Mouse (Mus musculus) adrenal gland, postnatal 25 days (tissue): ENCODE data around the gene Olfr38. TPM values are rescaled to one million over a fixed set of nuclear protein-coding genes. Genes with fewer than 3 reads are reported as not detected.
A peak's percentile ranks its signal among the peaks of the same experiment; 100 is the strongest.

Experiments
- DNase-seq: peaks from one replicate; pipeline ENCODE4 v3.0.0; 2021; ENCODE audit warnings: mixed read lengths
- long read RNA-seq: library from polyadenylated mRNA; stranded (forward); transcript quantifications from one replicate; pipeline ENCODE4 v2.0.0, GENCODE M21; 2021
- total RNA-seq: library from RNA; stranded (reverse); gene quantifications from 2 replicates; pipeline ENCODE4 v1.2.3, GENCODE M21; 2021

Olfr38 gene
- not detected in 2 replicates for total RNA-seq
- long read RNA-seq, result 0 reads

DNA sequence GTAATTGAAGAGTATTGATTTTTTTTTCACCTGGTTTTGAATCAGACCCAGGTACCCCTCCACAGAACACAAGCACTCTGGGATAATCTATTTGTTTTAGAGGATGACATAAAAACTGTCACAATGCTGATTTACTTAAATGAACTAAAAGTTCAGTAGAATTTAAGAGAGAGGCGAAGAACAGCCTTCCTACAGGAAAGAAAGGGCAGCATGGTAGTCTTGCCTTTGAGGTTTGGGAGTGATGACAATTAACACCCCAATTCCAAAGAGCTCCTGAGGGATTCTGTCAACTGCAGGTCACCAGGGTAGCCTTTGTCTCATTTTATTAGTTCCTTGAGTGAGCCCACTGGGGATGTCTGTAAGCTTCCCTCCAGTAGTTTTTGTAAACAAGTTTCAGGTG is at the start of gene Olfr38:
Olfr38 (plus strand) TSS at position 301 of the 400 bp plus-strand sequence.
- DNase-seq, result no peak

DNA sequence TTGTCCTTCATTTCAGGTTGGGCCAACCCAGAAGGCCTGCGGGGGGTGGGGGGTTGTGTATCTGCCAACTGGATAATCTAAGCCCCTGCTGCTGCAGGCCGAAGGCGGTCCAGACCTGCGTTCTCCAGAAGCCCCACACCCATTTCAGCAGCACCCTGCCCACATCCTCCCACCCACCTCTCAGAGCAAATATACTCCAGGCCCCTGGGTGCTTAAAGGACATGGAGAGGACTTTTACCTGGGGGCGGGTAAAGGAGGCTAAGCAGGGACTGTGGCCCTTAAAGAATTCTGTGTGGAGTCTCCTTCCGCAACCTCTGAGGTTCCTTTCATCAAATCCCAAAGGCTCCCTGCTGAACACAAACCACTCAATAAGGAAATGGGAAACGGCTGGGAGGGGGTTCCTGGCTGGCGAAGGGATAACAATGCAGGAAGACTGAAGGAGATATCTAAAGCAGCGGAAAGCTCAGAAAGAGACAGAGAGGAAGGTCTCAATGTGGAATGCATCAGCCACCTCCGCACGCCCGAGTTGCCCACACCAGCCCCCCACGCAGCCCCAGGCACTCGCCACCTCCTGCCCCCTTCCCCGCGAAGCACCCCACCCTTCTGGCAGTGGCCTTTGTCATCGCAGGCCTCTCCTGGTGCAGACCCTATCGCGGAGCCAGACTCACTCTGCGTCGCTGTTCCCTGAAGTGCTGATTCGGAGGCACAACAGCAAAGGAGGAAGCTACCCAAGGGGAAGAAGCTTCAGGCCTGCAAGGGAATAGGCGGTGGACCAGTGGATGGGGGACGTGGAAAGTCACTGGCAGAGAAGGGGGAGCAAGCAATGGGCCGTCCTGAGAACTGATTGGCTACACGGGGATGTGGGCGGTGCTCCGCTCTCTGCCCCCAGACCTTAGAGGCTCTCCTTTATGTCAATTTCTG is 46.7 kb upstream of the Olfr38 start, which contains the start of gene Tcaf1:
Tcaf1 (minus strand) TSS at position 798 of the 921 bp plus-strand sequence.
- DNase-seq, result peak; percentile 82

DNA sequence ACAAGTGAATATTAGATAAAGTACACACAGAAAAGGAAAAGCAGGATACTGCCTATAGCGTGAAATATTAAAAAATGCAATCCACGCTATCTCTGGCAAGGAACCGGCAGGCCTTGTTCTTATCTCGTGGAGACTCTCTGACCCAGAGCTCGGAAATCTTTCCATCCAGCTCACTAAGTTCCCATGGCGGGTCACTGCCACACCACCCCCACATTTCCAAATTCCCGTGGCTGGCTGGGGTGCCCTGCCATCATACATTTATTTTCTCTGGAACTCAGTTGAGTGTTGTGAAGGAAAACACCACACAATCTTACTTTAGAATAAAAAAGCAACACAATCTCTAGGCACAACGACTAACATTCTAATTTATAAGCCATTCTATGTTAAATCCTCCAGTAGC is 41.5 kb upstream of the Olfr38 start:
- DNase-seq, result no peak

DNA sequence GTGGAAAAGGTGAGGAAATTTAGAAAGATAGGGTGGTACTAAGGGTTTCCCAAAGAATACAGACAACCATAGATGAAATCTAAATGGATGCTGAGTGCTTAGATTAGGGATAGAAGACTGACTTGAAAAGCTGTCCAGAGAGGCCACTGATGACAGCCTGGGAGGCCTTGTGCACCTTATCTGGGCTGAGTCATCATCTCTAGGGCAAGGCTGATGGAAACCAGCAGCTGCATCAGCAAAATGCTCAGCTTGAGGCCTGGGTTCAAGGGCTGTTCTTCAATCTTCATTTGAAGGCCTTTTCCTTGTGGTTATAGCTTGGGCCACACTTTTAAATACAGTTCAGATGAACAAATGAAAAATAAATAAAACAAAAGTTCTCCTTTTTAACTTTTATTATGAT is 38.2 kb upstream of the Olfr38 start:
- DNase-seq, result peak; percentile 22

DNA sequence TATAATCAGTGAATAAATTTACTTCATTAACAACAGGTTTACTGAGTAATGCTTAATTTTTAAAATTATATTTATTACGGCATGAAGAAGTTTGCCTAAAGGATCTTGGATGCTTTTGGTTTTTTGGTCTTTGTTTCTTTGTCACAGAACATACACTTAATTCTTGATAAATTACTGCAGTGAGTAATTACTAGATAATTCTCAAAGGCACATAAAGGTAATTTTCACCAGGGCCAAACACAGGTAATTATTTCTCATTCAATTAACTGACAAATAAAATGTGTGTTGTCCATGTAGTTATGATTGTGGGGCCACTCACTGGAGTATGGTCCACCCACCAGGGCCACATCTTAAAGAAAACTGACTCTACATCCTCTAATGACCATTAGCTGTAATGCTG is 17.1 kb upstream of the Olfr38 start, which contains the start of gene Olfr453:
Olfr453 (plus strand) TSS at position 301 of the 400 bp plus-strand sequence.
- DNase-seq, result no peak

DNA sequence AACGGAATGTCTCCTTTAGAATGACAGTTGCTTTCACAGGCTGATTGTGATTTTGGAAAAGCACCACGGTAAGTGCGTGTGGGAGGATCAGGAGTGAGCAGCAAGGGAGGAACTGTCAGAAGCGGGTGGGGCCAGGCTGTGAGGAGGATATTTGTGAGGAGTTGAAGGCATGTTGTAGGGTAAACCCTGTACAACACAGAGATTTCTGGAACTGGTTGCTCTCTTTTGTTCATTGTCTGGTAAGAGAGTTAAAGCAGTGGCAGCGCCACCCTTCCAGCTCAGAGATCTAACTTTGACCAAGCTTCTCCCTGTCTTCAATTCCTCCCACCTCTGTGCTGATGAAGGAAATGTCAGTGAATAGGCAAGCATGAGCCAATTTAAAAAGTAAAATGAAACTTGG is 13.9 kb upstream of the Olfr38 start:
- no peak for DNase-seq

DNA sequence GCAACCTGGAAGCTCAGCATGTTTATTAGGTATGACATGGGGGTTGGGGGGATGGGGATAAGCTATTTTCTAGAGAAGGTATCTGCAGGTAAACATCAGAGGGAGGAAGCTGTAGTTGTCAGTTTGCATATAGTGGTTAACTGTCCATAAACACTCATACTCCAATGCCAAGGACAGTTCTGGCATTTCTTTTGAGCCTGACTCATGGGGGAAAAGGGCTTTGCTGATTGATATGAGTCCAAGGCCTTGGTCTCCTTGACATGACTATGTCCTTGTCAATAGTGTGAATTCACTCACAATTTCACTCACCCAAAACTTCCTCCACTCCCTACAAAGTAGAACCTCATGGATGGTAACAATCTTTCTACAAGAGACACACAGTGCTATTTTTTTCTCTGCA is 8.4 kb upstream of the Olfr38 start:
- DNase-seq, result no peak

DNA sequence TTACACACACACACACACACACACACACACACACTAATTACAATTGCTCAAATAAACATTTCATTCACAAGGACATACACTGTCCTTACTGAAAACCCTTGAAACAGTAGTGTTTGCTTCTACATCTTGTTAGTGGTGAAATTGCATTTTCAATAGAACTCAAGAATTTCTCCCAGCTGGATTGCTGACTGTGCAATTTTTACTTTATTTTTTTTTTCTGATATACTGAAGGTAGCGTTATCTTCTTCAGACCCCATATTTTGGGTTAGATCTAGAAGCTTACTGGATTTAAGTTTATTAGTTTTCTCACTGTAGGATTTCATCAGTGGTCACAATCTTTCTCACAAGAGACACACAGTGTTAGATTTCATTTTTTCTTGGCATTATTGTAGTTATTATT is 20.9 kb downstream of the Olfr38 start:
- no peak for DNase-seq

DNA sequence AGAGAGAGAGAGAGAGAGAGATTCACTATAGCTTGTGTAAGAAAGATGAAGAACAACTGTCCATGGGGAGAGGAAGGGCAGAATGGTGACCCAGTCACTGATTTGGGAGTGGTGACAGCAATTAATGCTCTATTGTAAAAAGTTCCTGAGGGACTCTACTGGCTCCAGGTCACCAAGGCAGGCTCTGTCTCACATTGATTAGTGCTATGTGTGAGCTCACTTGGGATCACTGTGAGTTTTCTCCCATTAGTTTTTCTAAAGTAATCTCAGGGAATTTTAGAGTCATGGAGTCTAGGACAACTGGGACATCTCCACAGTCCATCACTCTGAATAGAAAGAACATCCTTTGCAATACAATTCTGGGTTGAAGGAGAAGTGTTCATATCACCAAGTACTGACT is 28.6 kb downstream of the Olfr38 start, which contains the start of gene Olfr452:
Olfr452 (plus strand) TSS at position 301 of the 400 bp plus-strand sequence.
- DNase-seq, result no peak

DNA sequence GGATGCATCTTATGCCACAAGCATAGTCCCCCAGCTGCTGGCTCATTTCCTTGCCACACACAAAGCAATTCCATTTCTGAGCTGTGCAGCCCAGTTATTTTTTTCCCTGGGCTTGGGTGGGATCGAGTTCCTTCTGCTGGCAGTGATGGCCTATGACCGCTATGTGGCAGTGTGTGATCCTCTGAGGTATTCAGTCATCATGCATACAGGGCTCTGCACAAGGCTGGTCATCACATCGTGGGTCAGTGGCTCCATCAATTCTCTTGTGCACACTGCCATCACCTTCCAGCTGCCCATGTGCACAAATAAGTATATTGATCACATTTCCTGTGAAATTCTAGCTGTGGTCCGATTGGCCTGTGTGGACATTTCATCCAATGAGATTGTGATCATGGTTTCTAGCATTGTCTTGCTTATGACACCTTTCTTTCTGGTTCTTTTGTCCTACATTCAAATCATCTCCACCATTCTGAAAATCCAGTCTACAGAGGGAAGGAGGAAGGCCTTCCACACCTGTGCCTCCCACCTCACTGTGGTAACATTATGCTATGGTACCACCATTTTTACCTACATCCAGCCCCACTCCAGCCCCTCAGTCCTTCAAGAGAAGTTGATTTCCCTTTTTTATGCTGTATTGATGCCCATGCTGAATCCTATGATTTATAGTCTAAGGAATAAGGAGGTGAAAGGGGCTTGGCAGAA is 34.2 kb downstream of the Olfr38 start:
- no peak for DNase-seq

DNA sequence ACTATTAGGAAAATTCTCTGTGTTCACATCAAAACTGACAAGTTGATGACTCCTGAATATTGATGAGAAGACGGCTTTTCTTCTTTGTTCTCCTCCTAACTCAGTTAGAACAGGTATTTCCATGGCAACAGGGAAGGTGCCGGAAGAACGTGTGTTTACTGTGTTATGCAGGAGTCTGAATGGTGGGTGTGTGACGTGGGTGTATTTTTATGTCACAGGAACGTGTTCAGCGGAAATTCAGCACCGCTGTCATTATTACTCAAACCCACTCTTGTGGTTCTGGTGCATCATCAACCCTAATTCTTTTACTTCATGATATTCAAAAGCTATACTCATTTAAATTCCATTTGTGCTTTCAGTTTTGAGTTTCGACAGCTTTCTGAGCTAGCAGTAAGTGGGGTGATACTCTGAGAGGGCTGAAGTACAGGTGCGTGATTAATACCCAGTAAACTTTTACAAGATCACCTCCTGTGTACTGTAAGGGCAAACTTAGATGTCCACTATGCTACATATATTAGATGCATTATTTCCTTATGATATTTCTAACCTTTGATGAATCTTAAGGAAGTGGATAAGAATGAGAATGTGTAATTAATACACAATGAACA is 34.8 kb downstream of the Olfr38 start:
- no peak for DNase-seq

DNA sequence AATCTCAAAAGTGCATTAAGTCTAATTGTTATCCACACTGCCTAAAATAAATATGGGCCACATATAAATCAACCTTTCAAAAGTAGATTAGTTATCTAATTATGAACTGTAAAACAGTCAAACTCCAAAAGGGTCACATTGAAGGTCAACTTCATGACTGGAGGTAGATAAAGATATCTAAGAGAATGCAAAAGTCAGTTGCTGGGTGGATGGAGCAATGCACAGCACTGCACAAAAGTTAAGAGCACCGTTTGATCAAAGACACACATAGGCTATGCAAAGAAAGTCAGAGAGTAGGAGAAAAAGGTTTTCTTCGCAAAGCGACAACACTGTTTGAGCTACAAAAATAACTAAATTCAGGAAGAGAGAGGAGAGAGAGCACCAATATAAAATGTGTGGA is 38.8 kb downstream of the Olfr38 start:
- DNase-seq, result no peak

DNA sequence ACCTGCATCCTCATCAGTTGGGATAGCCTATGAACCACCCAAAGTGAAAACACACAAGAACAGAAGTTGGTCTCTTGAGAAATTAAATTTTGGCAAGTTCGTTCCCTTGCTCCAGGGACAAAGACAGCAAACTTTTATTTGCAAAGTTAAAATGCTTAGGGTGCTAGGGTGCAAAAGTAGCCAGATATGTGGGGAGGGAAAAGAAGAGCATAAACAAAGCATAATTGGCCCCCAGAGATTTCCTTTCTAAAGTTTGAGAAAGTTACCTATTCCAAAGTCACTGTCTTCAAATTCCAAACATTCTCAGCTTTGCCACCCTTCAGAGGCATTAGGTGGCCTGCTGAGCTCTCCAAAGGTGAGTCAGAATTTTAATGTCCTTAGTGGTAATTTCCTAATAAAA is 55.4 kb downstream of the Olfr38 start, which contains the start of gene Olfr450:
Olfr450 (plus strand) TSS at position 301 of the 400 bp plus-strand sequence.
- DNase-seq, result no peak

Other genes with a start within 250 kb of the Olfr38 start
- gene Olfr455, start 208.8 kb upstream of the Olfr38 start, total RNA-seq, result not detected in 2 replicates
- gene Tcaf3, start 158.7 kb upstream of the Olfr38 start, total RNA-seq, result not detected in 2 replicates
- gene Tcaf2, start 111.2 kb upstream of the Olfr38 start, total RNA-seq, result 10.5 and 12.2 TPM in 2 replicates
- gene Tcaf1, start 46.3 kb upstream of the Olfr38 start, total RNA-seq, result 72.4 and 86.5 TPM in 2 replicates
- gene Olfr453, start 17.0 kb upstream of the Olfr38 start, total RNA-seq, result not detected in 2 replicates
- not detected in 2 replicates for gene Olfr452, start 28.7 kb downstream of the Olfr38 start, total RNA-seq
- gene Olfr450, start 55.5 kb downstream of the Olfr38 start, total RNA-seq, result not detected in 2 replicates
- not detected in 2 replicates for gene Olfr449, start 78.0 kb downstream of the Olfr38 start, total RNA-seq
- gene Olfr448, start 134.0 kb downstream of the Olfr38 start, total RNA-seq, result not detected in 2 replicates
- not detected in 2 replicates for gene Olfr447, start 152.5 kb downstream of the Olfr38 start, total RNA-seq
- not detected in 2 replicates for gene Olfr446, start 165.0 kb downstream of the Olfr38 start, total RNA-seq
- not detected in 2 replicates for gene Olfr444, start 192.7 kb downstream of the Olfr38 start, total RNA-seq